Mouse (Mus musculus) thymus, adult 18-20 months (tissue): Measurements from ENCODE around the gene Zfp62.

Experiments
- DNase-seq, 2 experiments: peaks; one replicate each; pipeline ENCODE4 v3.0.0; 2022; ENCODE audit warnings: mixed read lengths in 2 of 2

Zfp62 gene

GRCm38 (mm10) chr11:49205080-49205590 is 2.0 kb downstream of the Zfp62 start:
- DNase-seq: no peak

GRCm38 (mm10) chr11:49207495-49207894 is 4.4 kb downstream of the Zfp62 start:
- DNase-seq: no peak

GRCm38 (mm10) chr11:49212577-49212976 is 9.5 kb downstream of the Zfp62 start:
- DNase-seq: no peak

- DNase-seq: no peak
Observed at GRCm38 (mm10) chr11:49213505-49213904, 10.4 kb downstream of the Zfp62 start.

- DNase-seq: no peak
Observed at GRCm38 (mm10) chr11:49219271-49219670, 16.2 kb downstream of the Zfp62 start.

GRCm38 (mm10) chr11:49224455-49224854 is 21.4 kb downstream of the Zfp62 start:
- no peak for DNase-seq

GRCm38 (mm10) chr11:49232781-49233180 is 29.7 kb downstream of the Zfp62 start:
- DNase-seq: no peak

- no peak for DNase-seq
Observed at GRCm38 (mm10) chr11:49235459-49236207, 32.5 kb downstream of the Zfp62 start.

GRCm38 (mm10) chr11:49236891-49237290 is 33.8 kb downstream of the Zfp62 start:
- DNase-seq: no peak

GRCm38 (mm10) chr11:49237532-49237931 is 34.4 kb downstream of the Zfp62 start:
- DNase-seq: no peak

- DNase-seq: no peak
Observed at GRCm38 (mm10) chr11:49240310-49240709, 37.2 kb downstream of the Zfp62 start.

- no peak for DNase-seq
Observed at GRCm38 (mm10) chr11:49240874-49241273, 37.8 kb downstream of the Zfp62 start.

GRCm38 (mm10) chr11:49241471-49241870 is 38.4 kb downstream of the Zfp62 start:
- no peak for DNase-seq

GRCm38 (mm10) chr11:49242944-49243626 is 40.0 kb downstream of the Zfp62 start:
- no peak for DNase-seq

- DNase-seq: peak; percentile 94 to 95
Observed at GRCm38 (mm10) chr11:49243727-49244594, 40.9 kb downstream of the Zfp62 start, which contains the start of gene Mgat1. Gene Mgat1 (plus strand): TSS chr11:49244191.

- no peak for DNase-seq
Observed at GRCm38 (mm10) chr11:49244595-49244930, 41.5 kb downstream of the Zfp62 start.

- DNase-seq: peak in 1 of 2 experiments; percentile 28
Observed at GRCm38 (mm10) chr11:49245176-49245575, 42.1 kb downstream of the Zfp62 start.

GRCm38 (mm10) chr11:49245634-49246415 is 42.7 kb downstream of the Zfp62 start:
- DNase-seq: no peak

- no peak for DNase-seq
Observed at GRCm38 (mm10) chr11:49246523-49246922, 43.4 kb downstream of the Zfp62 start.

- peak in 1 of 2 experiments; percentile 57 for DNase-seq
Observed at GRCm38 (mm10) chr11:49247255-49247654, 44.2 kb downstream of the Zfp62 start.

- DNase-seq: peak; percentile 52 to 64
Observed at GRCm38 (mm10) chr11:49248226-49248973, 45.3 kb downstream of the Zfp62 start.
